Mouse (Mus musculus) embryonic facial prominence, embryonic 13.5 days (tissue): ENCODE data around the gene Sp100. TPM values are rescaled to one million over a fixed set of nuclear protein-coding genes. Genes with fewer than 3 reads are reported as not detected.
"Not testable (repeated sequence)": the region's sequence is repeated elsewhere in the genome, so short reads cannot be mapped to it uniquely, and the experiment has no call there.

Experiments
- ATAC-seq: fragments of 200-750 bp; cut with Nextera tagmentation; 2 replicates; pipeline ENCODE4 v1.8.0; 2017; ENCODE audit warnings: low read depth; ENCODE audit not compliant: insufficient number of reproducible peaks, insufficient read depth, low FRiP score, low TSS enrichment
- H3K27ac ChIP-seq: fragments of 300-500 bp; sonication (generic); 2 replicates; pipeline ENCODE4 v1.5.1; 2015; ENCODE audit warnings: moderate library complexity, mild to moderate bottlenecking, inconsistent platforms
- H3K27me3 ChIP-seq: fragments of 300-500 bp; sonication (generic); 2 replicates; pipeline ENCODE4 v1.6.1; 2015; ENCODE audit warnings: mild to moderate bottlenecking, inconsistent platforms
- H3K36me3 ChIP-seq: fragments of 300-500 bp; sonication (generic); 2 replicates; pipeline ENCODE4 v1.6.1; 2015; ENCODE audit warnings: mild to moderate bottlenecking, inconsistent platforms
- H3K4me1 ChIP-seq: fragments of 300-500 bp; sonication (generic); 2 replicates; pipeline ENCODE4 v1.6.1; 2015; ENCODE audit warnings: inconsistent platforms
- H3K4me2 ChIP-seq: fragments of 300-500 bp; sonication (generic); 2 replicates; pipeline ENCODE4 v1.6.1; 2015; ENCODE audit warnings: moderate library complexity, mild to moderate bottlenecking, inconsistent platforms
- H3K4me3 ChIP-seq: fragments of 300-500 bp; sonication (generic); 2 replicates; pipeline ENCODE4 v1.5.1; 2015; ENCODE audit warnings: mild to moderate bottlenecking, inconsistent platforms
- H3K9ac ChIP-seq: fragments of 300-500 bp; sonication (generic); 2 replicates; pipeline ENCODE4 v1.6.1; 2015; ENCODE audit warnings: mild to moderate bottlenecking, inconsistent platforms
- H3K9me3 ChIP-seq: fragments of 300-500 bp; sonication (generic); 2 replicates; pipeline ENCODE4 v1.6.1; 2016; ENCODE audit warnings: inconsistent platforms
- whole genome bisulfite sequencing: fragments of 180-500 bp; shearing (Covaris S2); methylation state at CpG from one replicate; pipeline ENCODE4 v1.1.7; 2015; ENCODE audit warnings: mixed read lengths; 5-methylcytosine and 5-hydroxymethylcytosine counted together
- polyA plus RNA-seq: library from polyadenylated mRNA; unstranded; fragments of >200 nt; fragmentation: Nextera tagmentation; extraction: Ambion mirVana; gene quantifications from 2 replicates; pipeline ENCODE4 v1.2.1, GENCODE M21; 2015

Sp100 gene
- 1.0 and 1.2 TPM in 2 replicates for polyA plus RNA-seq

- H3K9me3 ChIP-seq, H3K27ac ChIP-seq, H3K36me3 ChIP-seq, H3K9ac ChIP-seq, H3K4me3 ChIP-seq, H3K4me1 ChIP-seq, H3K4me2 ChIP-seq, ATAC-seq, H3K27me3 ChIP-seq: not testable (repeated sequence)
- 50% methylated on average over 6 of the region's 6 CpGs for WGBS
These were observed at the start of gene Sp100 for GRCm38 (mm10) chr1:85649881-85650280. Sp100 (plus strand) TSS chr1:85649988.

- not testable (repeated sequence) for H3K4me2 ChIP-seq, H3K27me3 ChIP-seq, H3K4me3 ChIP-seq, H3K27ac ChIP-seq, H3K9ac ChIP-seq, H3K4me1 ChIP-seq, ATAC-seq, H3K9me3 ChIP-seq, H3K36me3 ChIP-seq
- 60% methylated on average over 1 of the region's 5 CpGs for WGBS
These were observed 49.7 kb upstream of the Sp100 start, which contains the start of gene Sp140 for GRCm38 (mm10) chr1:85600078-85600477. Sp140 (plus strand) TSS chr1:85600378.

- H3K9me3 ChIP-seq, H3K27me3 ChIP-seq, H3K4me1 ChIP-seq, H3K36me3 ChIP-seq, H3K27ac ChIP-seq, ATAC-seq, H3K4me3 ChIP-seq, H3K4me2 ChIP-seq, H3K9ac ChIP-seq: not testable (repeated sequence)
- WGBS = 58% methylated on average over 4 of the region's 4 CpGs
These were observed 49.0 kb upstream of the Sp100 start for GRCm38 (mm10) chr1:85600794-85601193.

- H3K4me2 ChIP-seq, H3K9me3 ChIP-seq, H3K4me3 ChIP-seq, H3K9ac ChIP-seq, H3K27ac ChIP-seq, H3K27me3 ChIP-seq, H3K36me3 ChIP-seq, ATAC-seq, H3K4me1 ChIP-seq: not testable (repeated sequence)
- WGBS = 100% methylated on average over 1 of the region's 1 CpGs
These were observed 45.4 kb upstream of the Sp100 start for GRCm38 (mm10) chr1:85604341-85604740.

- not testable (repeated sequence) for H3K36me3 ChIP-seq, H3K9ac ChIP-seq, H3K27me3 ChIP-seq, H3K4me3 ChIP-seq, H3K4me2 ChIP-seq, H3K9me3 ChIP-seq, H3K4me1 ChIP-seq, ATAC-seq, H3K27ac ChIP-seq
- 75% methylated on average over 3 of the region's 4 CpGs for WGBS
These were observed 41.4 kb upstream of the Sp100 start for GRCm38 (mm10) chr1:85608361-85608760.

- not testable (repeated sequence) for H3K9me3 ChIP-seq, H3K27ac ChIP-seq, H3K9ac ChIP-seq, H3K36me3 ChIP-seq, H3K4me1 ChIP-seq, H3K4me3 ChIP-seq, H3K4me2 ChIP-seq, H3K27me3 ChIP-seq, ATAC-seq
- no CpG with 5 or more reads among the region's 4 CpGs for WGBS
These were observed 39.2 kb upstream of the Sp100 start for GRCm38 (mm10) chr1:85610581-85610980.

GRCm38 (mm10) chr1:85615096-85615495, 34.7 kb upstream of the Sp100 start:
- not testable (repeated sequence) for H3K9ac ChIP-seq, H3K4me2 ChIP-seq, H3K4me1 ChIP-seq, H3K27ac ChIP-seq, H3K4me3 ChIP-seq, H3K27me3 ChIP-seq, H3K36me3 ChIP-seq, ATAC-seq, H3K9me3 ChIP-seq
- WGBS = 93% methylated on average over 3 of the region's 3 CpGs

- not testable (repeated sequence) for H3K4me3 ChIP-seq, H3K9me3 ChIP-seq, H3K4me2 ChIP-seq, H3K4me1 ChIP-seq, ATAC-seq, H3K27me3 ChIP-seq, H3K27ac ChIP-seq, H3K36me3 ChIP-seq, H3K9ac ChIP-seq
- WGBS = 62% methylated on average over 3 of the region's 3 CpGs
These were observed 34.0 kb upstream of the Sp100 start for GRCm38 (mm10) chr1:85615819-85616218.

- H3K4me3 ChIP-seq, H3K36me3 ChIP-seq, H3K4me1 ChIP-seq, H3K9ac ChIP-seq, H3K27me3 ChIP-seq, H3K4me2 ChIP-seq, H3K9me3 ChIP-seq, H3K27ac ChIP-seq, ATAC-seq: not testable (repeated sequence)
- WGBS = 59% methylated on average over 4 of the region's 5 CpGs
These were observed 32.6 kb upstream of the Sp100 start for GRCm38 (mm10) chr1:85617161-85617560.

- not testable (repeated sequence) for H3K9ac ChIP-seq, H3K27me3 ChIP-seq, H3K4me1 ChIP-seq, H3K4me2 ChIP-seq, H3K9me3 ChIP-seq, H3K36me3 ChIP-seq, ATAC-seq, H3K4me3 ChIP-seq, H3K27ac ChIP-seq
- 67% methylated on average over 1 of the region's 1 CpGs for WGBS
These were observed 31.1 kb upstream of the Sp100 start for GRCm38 (mm10) chr1:85618689-85619088.

GRCm38 (mm10) chr1:85636936-85637335, 12.9 kb upstream of the Sp100 start:
- not testable (repeated sequence) for ATAC-seq, H3K4me3 ChIP-seq, H3K27ac ChIP-seq, H3K9ac ChIP-seq, H3K4me1 ChIP-seq, H3K27me3 ChIP-seq, H3K4me2 ChIP-seq, H3K36me3 ChIP-seq, H3K9me3 ChIP-seq
- 62% methylated on average over 3 of the region's 3 CpGs for WGBS

- H3K27ac ChIP-seq = not testable (repeated sequence)
These were observed 11.6 kb upstream of the Sp100 start for GRCm38 (mm10) chr1:85638144-85638543.

GRCm38 (mm10) chr1:85650524-85650923, 736 bp downstream of the Sp100 start:
- H3K9me3 ChIP-seq, H3K9ac ChIP-seq, H3K36me3 ChIP-seq, ATAC-seq, H3K27me3 ChIP-seq, H3K4me3 ChIP-seq, H3K4me2 ChIP-seq, H3K4me1 ChIP-seq, H3K27ac ChIP-seq: not testable (repeated sequence)
- 67% methylated on average over 4 of the region's 5 CpGs for WGBS

More at GRCm38 (mm10) chr1:85638144-85638543, 11.6 kb upstream of the Sp100 start:
- H3K9ac ChIP-seq, H3K27me3 ChIP-seq, H3K36me3 ChIP-seq, H3K9me3 ChIP-seq, H3K4me1 ChIP-seq, H3K4me2 ChIP-seq, H3K4me3 ChIP-seq, ATAC-seq: not testable (repeated sequence)
- WGBS = 74% methylated on average over 4 of the region's 4 CpGs
